Mouse (Mus musculus) liver, adult 2 months (tissue): Measurements from ENCODE around the gene Slc3a2. TPM values are rescaled to one million over a fixed set of nuclear protein-coding genes. Genes with fewer than 3 reads are reported as not detected.

Experiments used
- DNase-seq: peaks from one replicate; pipeline ENCODE4 v3.0.0-alpha.2; 2011; ENCODE audit warnings: low read depth, low spot score; ENCODE audit errors: extremely low read depth
- H3K27ac ChIP-seq: fragments of 200-500 bp; replicated peaks from 2 replicates; pipeline ENCODE4 v1.5.1; 2012; ENCODE audit warnings: low read depth, mild to moderate bottlenecking, control low read depth, inconsistent platforms, low read length; ENCODE audit not compliant: insufficient read depth
- H3K27me3 ChIP-seq: fragments of 200-500 bp; 2 replicates; pipeline ENCODE4 v1.6.1; 2012; ENCODE audit warnings: mild to moderate bottlenecking, moderate library complexity, low read length, inconsistent platforms; ENCODE audit not compliant: control insufficient read depth, insufficient read depth
- H3K36me3 ChIP-seq: fragments of 200-500 bp; 2 replicates; pipeline ENCODE4 v1.6.1; 2012; ENCODE audit warnings: low read length, inconsistent platforms; ENCODE audit not compliant: control insufficient read depth, insufficient read depth
- H3K4me1 ChIP-seq: fragments of 200-500 bp; 2 replicates; pipeline ENCODE4 v1.6.1; 2011; ENCODE audit warnings: low read length; ENCODE audit not compliant: control insufficient read depth, insufficient read depth
- H3K4me3 ChIP-seq: fragments of 200-500 bp; 2 replicates; pipeline ENCODE4 v1.5.1; 2011; ENCODE audit warnings: low read depth, mild to moderate bottlenecking, control low read depth, low read length, moderate library complexity; ENCODE audit not compliant: insufficient read depth
- H3K79me2 ChIP-seq: fragments of 200-500 bp; 2 replicates; pipeline ENCODE4 v1.6.1; 2012; ENCODE audit warnings: inconsistent platforms, mild to moderate bottlenecking, low read length, moderate library complexity; ENCODE audit not compliant: control insufficient read depth, insufficient read depth
- H3K9ac ChIP-seq: fragments of 200-500 bp; 2 replicates; pipeline ENCODE4 v1.6.1; 2012; ENCODE audit warnings: low read depth, mild to moderate bottlenecking, control low read depth, inconsistent platforms, low read length
- CTCF ChIP-seq: fragments of 200-500 bp; IDR thresholded peaks from 2 replicates; pipeline ENCODE4 v1.5.1; 2011; ENCODE audit warnings: low read depth, low read length, control low read depth
- POLR2A ChIP-seq: fragments of 200-500 bp; IDR thresholded peaks from 2 replicates; pipeline ENCODE4 v1.6.1; 2011; ENCODE audit warnings: low read length, control low read depth; ENCODE audit not compliant: insufficient read depth; ENCODE audit errors: extremely low read depth
- WGBS: fragments of 180-500 bp; shearing (Covaris S2); methylation state at CpG from one replicate; pipeline ENCODE4 v1.1.7; 2018; 5-methylcytosine and 5-hydroxymethylcytosine counted together
- polyA plus RNA-seq: library from polyadenylated mRNA; depleted of rRNA; stranded (reverse); fragments of >200 nt; gene quantifications from 2 replicates; pipeline ENCODE4 v1.2.3, GENCODE M21; 2012
- total RNA-seq: library from RNA; depleted of rRNA; stranded (reverse); fragments of >200 nt; gene quantifications from 2 replicates; pipeline ENCODE4 v1.2.3, GENCODE M21; 2014

The Slc3a2 gene
- total and polyA plus RNA-seq, 2 experiments: 30.2 to 71.6 TPM

DNA sequence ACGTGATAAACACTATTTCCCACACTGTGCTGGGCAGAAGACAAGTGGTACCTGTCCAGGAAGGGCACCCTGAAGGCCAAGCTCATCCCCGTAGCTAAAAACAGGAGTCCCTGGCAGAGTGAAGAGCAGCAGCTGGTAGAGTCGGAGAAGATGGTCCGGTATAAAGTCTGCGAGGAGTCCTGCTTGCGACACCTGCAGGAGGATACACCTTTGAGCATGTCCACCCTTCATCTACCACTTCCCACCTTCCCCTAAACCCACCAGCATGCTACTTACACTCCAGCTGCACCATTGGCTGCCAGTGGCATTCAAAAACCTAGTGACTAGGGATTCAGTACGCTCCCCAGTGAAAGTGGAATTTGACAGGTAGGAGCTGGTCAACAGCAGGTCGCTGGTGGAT, 14.2 kb downstream of the Slc3a2 start:
- peaks cover 37% of the 10 kb centered on the region for H3K36me3 ChIP-seq
- 93% methylated on average over 8 of the region's 8 CpGs for WGBS
- H3K9ac ChIP-seq: no peak overlapping the region
- peaks cover 4% of the 10 kb centered on the region for H3K4me1 ChIP-seq
- H3K4me3 ChIP-seq: no peak overlapping the region
- DNase-seq: no peak
- no peak for TF ChIP-seq CTCF
- TF ChIP-seq POLR2A: no peak
- H3K27me3 ChIP-seq: no peaks in the 10 kb centered on the region
- no peak overlapping the region for H3K27ac ChIP-seq
- H3K79me2 ChIP-seq: no peaks in the 10 kb centered on the region

DNA sequence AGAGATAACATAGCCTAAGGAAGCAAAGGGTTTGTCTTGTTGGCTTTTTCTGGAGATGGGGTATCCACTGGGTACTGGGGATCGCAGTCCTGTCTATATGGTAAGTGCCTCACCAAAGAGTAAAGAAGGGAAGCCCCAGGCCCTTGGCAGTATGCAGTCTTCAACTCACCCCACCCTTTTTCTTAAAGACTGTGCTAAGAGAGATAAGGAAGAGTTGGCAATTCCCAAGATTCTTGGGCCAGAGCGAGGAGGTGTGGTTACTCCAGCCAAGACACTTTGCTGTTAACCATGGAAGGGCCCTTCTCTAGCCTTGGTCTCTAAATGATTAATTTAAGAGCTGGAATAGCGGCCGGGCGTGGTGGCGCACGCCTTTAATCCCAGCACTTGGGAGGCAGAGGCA, 16.2 kb downstream of the Slc3a2 start:
- Histone ChIP-seq H3K79me2 (no peaks in the 10 kb centered on the region), H3K9ac (no peak overlapping the region), H3K27me3 (no peaks in the 10 kb centered on the region), H3K4me3 (no peak overlapping the region), H3K4me1 (peaks cover 3% of the 10 kb centered on the region), H3K36me3 (peaks cover 34% of the 10 kb centered on the region), H3K27ac (no peak overlapping the region)
- DNase-seq: no peak
- 93% methylated on average over 7 of the region's 7 CpGs for WGBS
- TF ChIP-seq CTCF (no peak), POLR2A (no peak)

DNA sequence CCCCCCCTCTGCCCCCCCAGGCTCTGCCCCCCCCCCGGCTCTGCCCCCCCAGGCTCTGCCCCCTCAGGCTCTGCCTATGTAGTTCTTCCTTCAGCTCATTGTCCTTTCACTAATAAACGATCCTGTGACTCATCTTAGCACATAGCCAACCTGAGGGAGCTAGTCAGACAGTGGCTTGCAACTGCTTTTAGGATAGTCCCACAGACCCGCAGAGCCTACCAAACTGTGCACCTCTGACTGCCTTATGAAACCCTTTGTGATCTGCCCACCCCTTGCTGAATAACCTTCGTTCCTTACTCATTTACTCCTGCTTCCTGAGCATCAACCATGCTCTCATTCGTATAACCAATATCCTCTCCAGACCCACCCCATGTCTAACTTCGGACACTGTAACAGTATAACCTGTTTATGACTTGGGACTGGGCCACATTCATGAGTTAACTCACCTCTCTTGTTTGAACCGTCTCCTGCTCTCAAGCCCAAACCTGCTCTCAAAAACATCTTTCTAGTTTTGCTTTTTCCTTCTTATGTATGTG, 17.0 kb downstream of the Slc3a2 start:
- Histone ChIP-seq H3K27ac (no peak overlapping the region), H3K4me3 (no peak overlapping the region), H3K36me3 (peaks cover 34% of the 10 kb centered on the region), H3K27me3 (no peaks in the 10 kb centered on the region), H3K79me2 (no peaks in the 10 kb centered on the region), H3K4me1 (no peaks in the 10 kb centered on the region), H3K9ac (no peak overlapping the region)
- 83% methylated on average over 7 of the region's 7 CpGs for WGBS
- TF ChIP-seq CTCF (no peak), POLR2A (no peak)
- no peak for DNase-seq

DNA sequence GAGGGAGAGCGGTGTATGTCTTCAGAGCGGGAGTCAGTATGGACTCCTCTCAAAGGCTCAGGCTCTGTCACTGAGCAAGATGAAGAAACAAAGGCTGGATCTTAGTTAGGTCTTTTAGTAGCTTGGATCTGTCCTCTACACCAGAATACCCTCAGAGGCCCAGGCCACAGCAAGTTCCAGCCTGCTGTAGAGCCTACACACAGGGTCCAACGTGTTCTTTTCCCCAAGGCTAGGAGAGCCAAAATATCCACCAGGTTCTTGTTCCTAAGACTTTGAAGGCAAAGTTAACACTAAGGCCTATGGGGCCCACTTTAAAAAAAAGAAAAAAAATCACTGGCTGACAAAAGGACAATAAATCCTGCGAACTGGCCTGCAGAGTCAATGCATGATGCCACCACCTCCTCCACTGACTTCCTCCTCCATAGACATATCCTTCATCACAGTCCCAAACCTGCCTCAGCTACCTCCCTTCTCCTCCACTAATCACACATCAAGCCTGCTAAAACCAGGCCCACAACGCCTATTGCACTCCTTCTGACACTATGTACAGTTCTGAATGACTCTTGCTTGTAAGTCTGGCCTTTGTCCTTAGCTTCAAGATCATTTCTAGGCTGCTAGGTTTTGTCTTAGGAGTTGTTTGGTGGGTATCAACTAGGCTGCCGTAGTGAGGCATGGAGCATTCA, 18.0 kb downstream of the Slc3a2 start:
- no peak for TF ChIP-seq CTCF
- no peak for TF ChIP-seq POLR2A
- 81% methylated on average over 6 of the region's 6 CpGs for WGBS

DNA sequence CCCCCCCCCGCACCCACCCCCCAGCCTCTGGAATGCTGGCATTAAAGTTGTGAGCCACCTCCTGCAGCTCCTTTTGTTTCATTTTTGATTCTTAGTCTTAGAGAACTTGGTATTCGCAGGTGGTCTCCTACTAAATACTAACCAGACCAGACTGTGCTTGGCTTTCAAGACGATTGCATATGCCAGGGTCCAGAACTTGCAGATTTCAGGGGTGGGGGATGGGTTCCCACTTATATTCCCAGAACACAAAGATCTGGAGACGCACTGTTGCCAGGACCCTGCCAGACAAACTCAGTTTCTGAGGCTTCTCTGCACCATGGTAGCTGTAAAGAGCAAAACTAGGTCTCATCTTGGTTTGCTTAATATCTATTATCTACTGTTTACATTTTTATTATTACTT, 19.6 kb downstream of the Slc3a2 start:
- no peaks in the 10 kb centered on the region for H3K4me1 ChIP-seq
- no peaks in the 10 kb centered on the region for H3K79me2 ChIP-seq
- H3K4me3 ChIP-seq: no peak overlapping the region
- 78% methylated on average over 4 of the region's 4 CpGs for WGBS
- H3K36me3 ChIP-seq: peaks cover 16% of the 10 kb centered on the region
- H3K9ac ChIP-seq: no peak overlapping the region
- no peak overlapping the region for H3K27ac ChIP-seq
- no peak for TF ChIP-seq CTCF
- no peak for TF ChIP-seq POLR2A
- DNase-seq: no peak
- no peaks in the 10 kb centered on the region for H3K27me3 ChIP-seq

More for the DNA sequence above, 18.0 kb downstream of the Slc3a2 start:
- Histone ChIP-seq H3K9ac (no peak overlapping the region), H3K79me2 (no peaks in the 10 kb centered on the region), H3K4me1 (no peaks in the 10 kb centered on the region), H3K36me3 (peaks cover 29% of the 10 kb centered on the region), H3K27ac (no peak overlapping the region), H3K4me3 (no peak overlapping the region), H3K27me3 (no peaks in the 10 kb centered on the region)
- DNase-seq: no peak

DNA sequence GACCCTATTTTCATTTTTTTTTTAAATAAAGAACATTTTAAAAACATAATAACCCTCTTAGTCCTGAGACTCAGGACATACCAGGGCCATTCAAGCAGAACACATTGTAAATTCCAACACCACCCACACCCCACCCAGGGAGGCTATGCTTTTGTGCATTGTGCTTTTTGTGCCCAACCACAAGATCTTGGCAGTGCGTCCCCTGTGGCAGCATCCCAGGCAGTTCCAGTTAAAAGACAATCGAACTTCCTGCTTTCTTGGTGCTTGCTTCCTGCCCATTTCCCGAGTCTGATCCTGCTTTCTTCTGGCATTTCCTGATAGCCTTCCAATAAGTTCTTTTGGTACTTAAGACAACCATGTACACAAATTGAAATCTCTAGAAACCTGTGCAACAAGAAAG, 20.7 kb downstream of the Slc3a2 start:
- H3K27me3 ChIP-seq: no peaks in the 10 kb centered on the region
- H3K36me3 ChIP-seq: peaks cover 5% of the 10 kb centered on the region; the same call in 1 of the 2 replicates
- no peaks in the 10 kb centered on the region for H3K79me2 ChIP-seq
- no peak overlapping the region for H3K27ac ChIP-seq
- H3K9ac ChIP-seq: no peak overlapping the region
- DNase-seq: no peak
- no peak overlapping the region for H3K4me3 ChIP-seq
- no peaks in the 10 kb centered on the region for H3K4me1 ChIP-seq
- 61% methylated on average over 3 of the region's 3 CpGs for WGBS
- no peak for TF ChIP-seq CTCF
- no peak for TF ChIP-seq POLR2A
